Mouse (Mus musculus) left cerebral cortex, postnatal 36 days (tissue): ENCODE measurements around the gene Grhpr. TPM values are rescaled to one million over a fixed set of nuclear protein-coding genes. Genes with fewer than 3 reads are reported as not detected.
"Not testable (repeated sequence)": the region's sequence is repeated elsewhere in the genome, so short reads cannot be mapped to it uniquely, and the experiment has no call there.

Experiments
- DNase-seq, 2 experiments: peaks; one replicate each; pipeline ENCODE4 v3.0.0; 2021 to 2022; ENCODE audit warnings: low spot score in 2 of 2, mixed read lengths in 1 of 2
- intact Hi-C: fragments of 180-260 bp; cut with DNase I; formaldehyde crosslinking; loops from one replicate; pipeline ENCODE4 v1.15.1; 2025
- total RNA-seq, 2 experiments: library from RNA; stranded (reverse); gene quantifications; 2 replicates each; pipeline ENCODE4 v1.2.3; 2021

Grhpr gene
- total RNA-seq, 2 experiments from 2014 or later, result 23.5 to 31.0 TPM

DNA sequence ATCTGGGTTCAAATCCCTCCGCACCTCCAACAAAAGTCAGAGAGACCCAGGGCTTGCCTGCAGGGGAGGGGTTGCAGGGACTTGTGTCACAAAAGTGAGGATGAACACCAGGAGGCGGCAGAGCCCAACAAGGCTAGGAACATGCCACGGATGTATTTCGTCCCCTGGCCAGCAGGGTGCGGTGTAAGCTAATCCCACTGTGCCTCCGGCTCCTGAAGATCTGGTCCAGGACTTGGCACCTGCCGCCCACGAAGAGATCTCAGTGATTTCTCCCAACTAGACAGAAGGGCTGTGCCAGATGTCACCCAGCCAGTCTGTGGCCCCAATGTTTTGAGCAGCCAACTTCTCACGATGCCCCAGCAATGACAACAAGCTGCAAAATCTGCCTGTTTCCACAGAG, 7.7 kb upstream of the Grhpr start:
- intact Hi-C loops, result loop anchor here (2.0 kb wide), 1 partner anchor 39 kb away; the partner anchor contains the start of gene Zbtb5
- DNase-seq, result peak; percentile 87 to 89

DNA sequence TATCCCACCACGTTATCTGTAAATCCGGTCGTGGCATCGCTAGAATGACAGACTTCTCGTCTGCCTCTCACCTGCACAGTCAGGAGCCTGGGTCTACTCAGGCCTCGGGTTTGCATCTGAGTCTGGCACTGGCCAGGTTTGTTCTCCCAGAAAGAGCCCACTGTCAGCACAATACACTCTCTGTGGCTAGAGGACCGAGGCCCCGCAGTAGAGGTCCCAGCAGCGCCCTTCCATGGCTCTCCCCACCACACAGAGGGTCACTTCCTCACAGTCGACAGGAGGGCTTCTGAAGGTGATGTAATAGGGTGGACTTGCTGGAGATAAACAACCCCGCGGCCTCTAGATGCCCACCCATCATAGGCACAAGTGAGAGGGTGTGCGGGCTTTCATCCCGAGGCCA, 7.3 kb upstream of the Grhpr start:
- DNase-seq, result no peak
- intact Hi-C loops, result loop anchor here (2.0 kb wide), 1 partner anchor 39 kb away; the partner anchor contains the start of gene Zbtb5

DNA sequence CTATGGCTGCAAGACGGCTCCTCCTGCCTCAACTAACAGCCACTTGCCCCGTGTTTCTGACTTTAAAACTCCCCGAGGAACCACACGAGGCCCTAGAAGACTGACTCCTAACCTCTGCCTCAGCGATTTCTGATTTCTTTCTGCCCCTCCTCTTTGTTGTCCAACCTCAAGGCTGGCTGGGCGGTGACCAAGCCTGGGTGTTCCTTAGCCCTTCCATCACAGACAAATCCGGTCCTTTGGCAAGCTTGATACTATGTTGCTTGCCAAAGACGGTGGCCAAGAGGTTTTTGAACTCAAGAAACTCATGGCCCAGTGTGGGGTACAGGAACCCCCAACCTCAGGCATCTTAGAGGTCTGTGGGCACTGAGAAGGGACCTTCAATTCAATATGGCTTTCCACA, 6.9 kb upstream of the Grhpr start:
- intact Hi-C loops, result no loop called here
- no peak for DNase-seq

DNA sequence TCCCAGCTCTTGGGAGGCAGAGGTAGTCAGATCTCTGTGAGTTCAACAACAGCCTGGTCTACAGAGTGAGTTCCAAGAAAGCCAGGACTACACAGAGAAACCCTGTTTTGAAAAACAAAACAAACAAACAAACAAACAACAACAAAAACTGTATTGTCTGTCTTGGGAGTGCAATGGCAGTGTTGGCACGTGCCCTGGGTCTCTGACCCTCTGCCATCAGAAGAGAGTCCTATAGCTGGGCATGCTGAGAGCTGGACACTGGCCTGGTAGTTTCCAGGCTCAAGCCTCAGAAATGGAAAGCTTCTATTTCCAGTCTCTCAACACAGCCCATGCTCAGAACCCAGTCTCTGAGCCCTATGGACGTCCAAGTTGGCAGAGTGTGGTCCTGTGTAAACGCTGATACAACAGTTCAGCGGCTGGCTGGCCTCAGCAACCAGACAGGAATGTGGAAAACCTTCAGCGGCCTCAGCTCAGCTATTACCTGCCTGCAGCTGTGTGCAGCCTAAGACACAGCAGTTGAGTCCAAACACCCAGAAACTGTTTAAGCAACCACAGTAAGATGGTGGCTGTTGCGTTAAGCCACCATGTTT, 5.1 kb upstream of the Grhpr start:
- no peak for DNase-seq

DNA sequence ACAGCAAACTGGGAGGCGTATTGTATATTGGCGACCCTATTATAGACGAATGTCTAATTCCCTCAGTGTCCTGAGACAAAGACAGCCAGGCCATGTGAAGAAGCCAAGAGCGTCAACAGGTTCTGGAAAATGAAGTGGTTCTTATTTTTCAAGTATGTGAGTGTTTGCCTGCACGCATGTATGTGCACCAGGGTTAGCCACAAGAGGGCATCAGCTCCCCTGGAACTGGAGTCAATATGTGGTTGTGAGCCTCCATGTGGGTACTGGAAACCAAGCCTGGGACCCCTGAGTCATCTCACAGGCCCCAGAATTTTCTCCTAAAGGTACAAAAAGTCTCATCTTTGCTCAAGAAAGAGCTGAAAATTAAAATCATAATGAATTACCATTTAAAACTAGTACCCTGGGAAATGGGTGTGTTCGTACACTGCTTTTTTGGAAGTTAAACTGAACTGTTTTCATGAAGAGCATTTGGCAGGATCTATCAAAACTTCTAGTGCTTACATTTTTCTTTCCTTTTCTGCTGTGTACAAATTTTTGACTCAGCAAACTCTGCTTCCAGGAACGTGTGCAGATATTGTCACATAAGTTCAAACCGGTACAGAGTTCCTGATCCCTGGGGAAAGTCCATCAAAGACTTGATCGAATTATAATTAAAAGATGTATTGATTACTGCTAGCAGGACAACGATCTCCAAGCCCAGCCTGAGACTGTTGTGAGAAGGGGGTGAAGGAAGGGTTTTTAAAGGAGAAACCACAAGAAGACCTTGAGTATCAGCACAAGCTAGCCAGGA, 4.1 kb upstream of the Grhpr start:
- intact Hi-C loops, result no loop called here
- no peak for DNase-seq

More for the DNA sequence above, 5.1 kb upstream of the Grhpr start:
- intact Hi-C loops, result no loop called here

DNA sequence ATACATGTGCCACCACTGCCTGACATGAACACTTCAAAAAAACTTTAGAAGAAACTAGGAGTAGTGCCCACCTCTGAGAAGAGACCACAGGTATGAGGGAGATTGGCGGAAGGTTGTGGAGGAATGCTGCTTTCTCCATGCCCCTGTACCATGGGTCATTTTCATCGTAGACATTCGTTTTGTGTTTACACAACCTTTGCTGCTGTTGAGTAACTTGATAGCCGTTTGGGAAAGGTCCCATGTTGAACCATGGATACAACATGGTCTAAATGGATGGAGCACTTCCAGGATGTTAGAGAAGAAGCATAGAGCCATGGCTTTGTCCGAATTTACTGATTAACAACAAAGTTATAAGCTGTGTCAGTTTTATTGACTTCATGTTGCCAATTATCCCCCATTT, 3.0 kb upstream of the Grhpr start:
- DNase-seq, result no peak
- intact Hi-C loops, result no loop called here

DNA sequence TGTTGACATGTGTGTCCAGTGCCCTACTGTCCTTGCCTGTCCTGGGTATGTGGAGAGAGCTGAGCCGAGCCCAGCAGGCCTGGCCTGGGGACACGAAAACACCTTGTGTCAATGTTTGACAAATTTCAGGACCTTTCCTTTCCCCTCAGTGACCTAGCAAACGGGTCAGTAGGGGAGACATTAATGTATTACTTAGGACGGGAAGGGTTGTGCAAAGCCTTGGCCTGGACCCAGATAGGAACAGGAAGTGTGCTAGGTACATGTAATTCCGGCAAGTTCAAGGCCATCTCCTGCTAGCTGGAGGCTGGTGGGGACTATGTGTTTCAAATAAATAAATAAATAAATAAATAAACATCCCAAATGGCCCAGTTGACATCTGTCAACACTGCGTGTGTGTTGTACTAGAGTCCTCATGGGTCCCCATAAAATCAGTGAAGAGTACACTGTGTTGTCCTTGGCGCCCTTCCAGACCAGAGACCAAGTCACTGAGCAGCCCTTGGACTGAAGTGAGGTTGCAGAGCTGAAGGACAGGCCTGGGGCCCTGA, 1.3 kb upstream of the Grhpr start:
- no peak for DNase-seq
- intact Hi-C loops, result no loop called here

DNA sequence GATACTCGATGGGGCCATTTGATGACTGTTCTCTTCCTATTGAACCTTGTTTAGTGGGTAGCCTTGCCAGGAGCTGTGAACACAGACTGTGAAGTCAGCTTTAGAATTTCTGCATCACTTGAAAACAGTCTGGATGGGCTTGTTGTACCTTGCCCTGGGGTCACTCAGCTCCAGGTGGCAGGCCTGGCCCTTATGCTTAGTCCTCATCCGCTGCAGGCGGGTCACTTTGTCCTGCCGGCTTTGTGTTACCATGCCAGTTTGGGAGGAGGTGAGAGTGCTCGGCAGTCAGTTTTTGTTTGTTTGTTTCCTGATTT, 736 bp downstream of the Grhpr start:
- DNase-seq, result no peak
- intact Hi-C loops, result no loop called here

DNA sequence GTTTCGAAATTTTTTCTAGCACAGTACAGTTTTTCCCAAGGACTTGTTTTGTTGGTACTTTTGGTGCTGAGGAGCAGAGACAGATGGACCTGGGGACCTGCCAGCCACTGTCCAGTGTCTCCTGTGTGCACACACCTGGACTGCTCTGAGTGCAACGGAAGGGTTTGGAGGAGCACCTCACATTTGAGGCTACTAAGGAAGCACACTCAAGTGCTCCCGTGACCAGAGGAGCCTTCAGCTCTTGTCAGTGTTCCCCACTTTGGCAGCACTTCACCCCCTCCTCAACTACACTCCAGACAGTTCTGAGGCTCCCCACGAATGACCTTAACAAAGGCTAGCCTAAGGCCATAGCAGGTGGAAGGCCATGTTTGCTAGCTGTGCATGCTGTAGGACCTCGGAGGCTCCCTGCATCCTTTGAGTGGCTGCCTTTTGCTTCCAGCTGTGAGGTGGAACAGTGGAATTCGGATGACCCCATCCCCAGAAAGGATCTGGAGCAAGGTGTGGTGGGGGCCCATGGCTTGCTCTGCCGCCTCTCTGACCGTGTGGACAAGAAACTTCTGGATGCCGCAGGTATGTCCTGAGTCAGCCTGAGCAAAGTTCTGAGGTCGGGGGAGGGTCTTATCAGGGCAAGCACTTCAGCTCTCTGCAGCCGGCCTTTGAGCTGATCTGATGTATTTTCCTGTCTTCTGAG, 1.4 kb downstream of the Grhpr start:
- no peak for DNase-seq
- intact Hi-C loops, result no loop called here

DNA sequence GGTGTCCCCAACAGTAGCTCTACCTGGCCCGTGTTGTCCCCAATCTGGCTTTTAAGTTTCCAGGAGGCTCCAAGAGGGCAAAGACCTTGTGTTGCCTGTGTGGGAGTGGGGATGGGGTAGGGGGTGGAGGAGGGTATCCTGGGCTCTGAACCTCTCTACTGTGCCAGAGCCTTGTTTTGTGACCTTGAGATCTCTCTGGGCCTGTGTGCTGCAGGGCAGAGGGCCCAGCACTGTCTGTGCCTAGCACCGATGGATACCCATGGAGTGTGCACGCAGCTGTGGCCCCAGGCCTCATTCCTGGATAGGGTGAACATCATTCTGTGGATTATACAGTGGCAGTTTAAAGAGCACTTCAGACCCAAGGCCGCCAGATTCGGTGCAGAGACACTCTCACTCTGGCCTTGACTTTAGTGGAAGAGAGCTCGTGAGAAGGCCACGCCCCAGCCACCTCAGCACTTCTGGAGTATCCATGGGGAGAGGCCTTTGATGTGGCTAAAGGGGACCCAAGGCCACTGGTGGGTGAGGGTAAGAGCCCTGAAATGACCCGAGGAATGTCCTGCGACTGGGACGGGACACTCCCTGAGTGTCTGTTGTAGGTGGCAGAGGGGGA, 2.0 kb downstream of the Grhpr start:
- intact Hi-C loops, result no loop called here
- DNase-seq, result no peak

DNA sequence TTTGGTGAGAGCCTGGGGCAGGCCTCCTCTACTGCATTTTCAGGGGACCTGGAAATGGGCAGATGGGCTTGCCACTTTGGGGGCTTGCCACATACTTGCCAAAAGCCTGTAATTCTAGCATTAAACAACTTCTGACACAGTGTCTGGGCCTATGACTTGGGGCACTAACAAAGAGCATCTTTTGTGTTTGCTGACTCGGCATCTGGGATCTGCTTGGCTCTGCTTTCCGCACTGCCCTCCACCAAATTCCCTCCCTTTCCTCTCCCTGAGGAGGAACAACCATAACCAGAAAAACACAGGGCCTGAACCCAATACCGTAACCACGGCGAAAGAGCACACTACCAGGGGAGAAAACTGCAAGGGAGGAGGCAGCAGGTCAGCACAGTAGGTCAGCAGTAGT, 9.4 kb downstream of the Grhpr start:
- no peak for DNase-seq
- intact Hi-C loops, result no loop called here

DNA sequence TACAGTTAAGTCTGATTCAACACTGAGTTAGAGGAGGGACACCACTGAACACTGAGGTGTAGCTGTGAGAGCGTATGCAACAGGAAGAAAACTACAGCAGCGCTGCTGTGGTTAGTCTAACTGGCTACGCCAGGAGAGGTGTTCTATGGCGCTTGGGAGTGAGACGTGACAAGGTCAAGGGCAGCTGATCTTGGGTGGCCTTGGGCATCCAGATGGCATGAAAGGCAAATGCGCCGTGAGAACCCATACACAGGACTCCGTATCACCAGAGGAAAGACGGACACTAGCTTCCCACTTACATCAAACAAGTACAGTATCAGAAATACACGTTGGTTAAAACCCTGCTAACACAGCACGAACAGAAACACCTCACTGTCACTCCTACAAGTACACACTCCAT, 11.1 kb downstream of the Grhpr start:
- DNase-seq, intact Hi-C loops: not testable (repeated sequence)

DNA sequence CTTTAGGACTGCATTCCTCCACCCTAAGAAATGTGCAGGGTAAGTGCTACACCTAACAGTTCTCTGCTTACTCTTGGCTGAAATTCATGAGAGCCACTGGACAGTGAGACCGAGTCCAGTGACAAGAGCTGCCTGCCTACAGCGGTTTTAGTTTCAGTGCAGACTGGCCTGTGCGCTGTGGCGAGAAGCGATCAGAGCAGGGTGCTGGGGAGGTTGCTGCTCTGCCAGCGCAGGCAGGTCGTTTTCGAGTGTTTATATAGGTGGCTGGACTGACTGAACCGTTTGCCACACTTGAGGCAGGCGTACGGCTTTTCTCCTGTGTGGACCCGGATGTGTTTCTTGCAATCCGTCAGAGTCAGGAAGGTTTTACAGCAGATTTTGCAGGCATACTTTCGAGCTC, 12.0 kb downstream of the Grhpr start:
- intact Hi-C loops, result not testable (repeated sequence)

DNA sequence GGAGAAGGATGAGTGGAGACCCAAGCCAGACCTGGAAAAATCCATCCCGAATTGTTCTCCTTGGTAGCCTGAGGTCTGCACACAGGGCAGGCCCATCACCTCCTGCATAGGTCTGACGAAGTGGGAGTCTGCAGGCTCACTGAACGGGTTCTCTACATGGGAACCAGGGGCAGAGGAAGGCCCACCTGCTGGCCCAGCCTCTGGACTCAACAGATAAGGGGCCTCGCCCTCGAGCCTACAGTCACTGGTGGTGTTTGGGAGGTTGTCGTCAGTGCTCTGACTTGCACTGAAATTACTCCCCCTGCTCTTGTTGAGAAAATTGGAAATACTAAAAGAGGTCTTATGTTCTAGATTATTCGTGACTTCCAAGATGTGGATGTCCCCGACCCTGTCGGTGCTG, 12.7 kb downstream of the Grhpr start:
- intact Hi-C loops, result no loop called here
- DNase-seq, result no peak

More for the DNA sequence above, 12.0 kb downstream of the Grhpr start:
- not testable (repeated sequence) for DNase-seq

DNA sequence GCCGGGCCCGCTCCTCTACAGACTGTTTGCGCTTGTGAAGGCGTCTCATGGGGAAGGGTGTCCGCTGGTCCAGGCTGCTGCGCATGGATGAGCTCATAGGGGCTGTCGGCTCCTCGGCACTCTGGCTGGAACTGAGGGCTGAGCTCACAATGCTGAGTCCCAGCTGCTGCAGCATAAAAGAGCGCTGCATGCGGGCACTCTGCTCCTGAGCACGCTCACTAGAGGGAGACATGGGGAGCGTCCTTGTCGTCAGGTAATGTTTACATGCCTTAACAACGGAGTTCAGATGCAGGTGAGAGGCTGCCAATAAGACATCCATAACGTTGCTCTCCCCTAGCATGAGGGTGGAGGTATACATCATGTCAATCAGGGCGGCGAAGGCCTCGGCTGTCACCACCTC, 13.6 kb downstream of the Grhpr start:
- intact Hi-C loops, result no loop called here
- no peak for DNase-seq

DNA sequence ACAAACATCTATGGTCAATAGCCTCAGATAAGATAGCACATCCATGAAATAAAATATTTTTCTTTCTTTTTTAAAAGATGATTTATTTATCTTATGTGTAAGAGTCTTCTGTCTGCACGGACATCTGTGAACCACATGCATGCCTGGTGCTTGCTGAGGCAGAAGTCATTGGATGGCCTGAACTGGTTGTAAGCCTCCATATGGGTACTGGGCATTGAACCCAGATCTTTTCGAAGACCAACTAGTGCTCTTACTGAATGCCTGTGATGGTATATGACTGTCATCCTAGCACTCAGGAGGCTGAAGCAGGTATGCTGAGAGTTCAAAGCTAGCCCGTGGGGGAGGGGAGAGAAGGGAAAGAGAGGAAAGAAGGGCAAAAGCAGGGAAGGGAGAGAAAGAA, 16.9 kb downstream of the Grhpr start:
- intact Hi-C loops, result no loop called here
- DNase-seq, result no peak

DNA sequence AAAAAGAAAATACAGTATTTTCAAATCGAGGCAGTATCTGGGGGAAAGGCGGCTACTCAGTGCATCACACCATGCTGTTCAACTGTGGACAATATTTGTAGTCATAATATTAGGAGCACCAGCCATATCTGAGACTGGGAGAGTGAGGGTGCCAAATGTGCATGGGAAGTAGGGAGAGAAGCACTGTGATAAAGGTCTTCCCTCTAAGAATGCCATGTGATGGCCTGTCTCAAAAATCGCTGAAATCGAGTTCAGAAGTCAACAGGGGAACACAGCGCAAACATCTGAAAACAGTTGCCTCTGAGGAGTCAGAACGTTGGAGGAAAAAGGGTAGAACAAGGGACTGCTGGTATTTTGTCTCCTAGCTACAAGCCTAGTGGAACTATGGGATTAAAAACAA, 18.8 kb downstream of the Grhpr start:
- no peak for DNase-seq
- intact Hi-C loops, result no loop called here

DNA sequence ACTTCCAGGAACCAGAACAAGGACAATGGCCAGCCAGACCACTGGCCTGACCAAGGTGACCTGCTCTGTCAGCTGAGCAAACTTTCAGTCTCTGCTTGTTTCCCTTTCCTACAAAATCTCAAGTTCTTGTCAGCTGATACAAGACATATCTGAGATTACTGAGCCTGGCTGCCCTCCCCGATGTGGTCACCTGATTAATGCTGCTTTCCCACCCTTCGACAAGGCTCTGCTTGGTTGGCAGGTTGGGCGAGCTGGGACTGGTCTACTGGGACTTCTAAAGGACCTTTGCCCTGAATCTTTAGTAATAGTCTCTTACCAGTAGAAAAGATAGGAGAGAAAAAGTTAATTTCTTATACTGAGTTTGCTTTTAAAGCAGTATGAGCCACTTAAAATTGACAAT, 24.3 kb downstream of the Grhpr start:
- no peak for DNase-seq
- intact Hi-C loops, result no loop called here

DNA sequence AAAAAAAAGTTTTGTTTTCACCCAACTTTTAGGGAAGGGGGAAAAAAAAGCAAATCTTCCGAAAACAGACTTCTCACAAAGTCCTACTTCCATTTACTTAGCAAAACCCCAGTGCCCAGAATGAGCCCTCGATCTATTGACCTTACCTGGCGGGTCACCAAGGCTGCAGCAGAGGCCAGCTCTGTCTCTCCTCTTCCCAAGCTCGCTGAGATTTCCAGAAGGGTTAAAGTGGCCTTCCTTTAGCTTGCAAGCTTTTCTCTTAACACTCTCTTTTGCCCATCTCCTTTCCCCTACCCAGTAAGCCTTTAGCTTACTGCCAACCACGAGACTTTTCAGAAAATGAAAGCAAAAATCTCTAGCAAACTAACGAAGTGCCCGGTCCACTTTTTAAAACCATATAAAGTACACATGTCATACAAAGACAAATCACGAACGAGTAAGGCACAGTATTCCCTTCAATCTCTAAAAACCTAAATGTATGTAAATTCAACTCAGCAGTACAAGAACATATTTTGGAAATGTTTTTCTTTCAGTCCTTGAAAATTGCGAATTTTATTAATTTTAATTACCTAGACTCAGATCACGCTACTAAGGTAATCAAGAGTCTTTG, 29.7 kb downstream of the Grhpr start:
- intact Hi-C loops, result loop anchor here (10.0 kb wide), 1 partner anchor 394 kb away; the partner anchor contains the start of gene Slc25a51

More for the DNA sequence above, 29.7 kb downstream of the Grhpr start:
- no peak for DNase-seq
